Mouse (Mus musculus) erythroblast, embryonic 14.5 days (primary cell): ENCODE data around the gene Vmn2r27.

Experiments used
- GATA1 ChIP-seq: IDR thresholded peaks from 2 replicates; pipeline ENCODE4 v1.6.1; 2012; ENCODE audit warnings: low read length, inconsistent platforms, mixed read lengths
- TAL1 ChIP-seq: IDR thresholded peaks from 3 replicates; pipeline ENCODE4 v1.6.1; 2012; ENCODE audit warnings: low read length, inconsistent platforms, mixed read lengths

- TF ChIP-seq GATA1 (no peak), TAL1 (no peak)
Measured at GRCm38 (mm10) chr6:124277641-124278040, 46.0 kb upstream of the Vmn2r27 start.
